Mouse (Mus musculus): Measurements from ENCODE around the gene Hsd17b11.
"Not testable (repeated sequence)": the region's sequence is repeated elsewhere in the genome, so short reads cannot be mapped to it uniquely, and the experiment has no call there.

The Hsd17b11 gene

GRCm38 (mm10) chr5:103980705-103981560 is 40.8 kb downstream of the Hsd17b11 start:
- no peak for DNase-seq (ENCODE audit: low spot score in 2 of 2)

DNA sequence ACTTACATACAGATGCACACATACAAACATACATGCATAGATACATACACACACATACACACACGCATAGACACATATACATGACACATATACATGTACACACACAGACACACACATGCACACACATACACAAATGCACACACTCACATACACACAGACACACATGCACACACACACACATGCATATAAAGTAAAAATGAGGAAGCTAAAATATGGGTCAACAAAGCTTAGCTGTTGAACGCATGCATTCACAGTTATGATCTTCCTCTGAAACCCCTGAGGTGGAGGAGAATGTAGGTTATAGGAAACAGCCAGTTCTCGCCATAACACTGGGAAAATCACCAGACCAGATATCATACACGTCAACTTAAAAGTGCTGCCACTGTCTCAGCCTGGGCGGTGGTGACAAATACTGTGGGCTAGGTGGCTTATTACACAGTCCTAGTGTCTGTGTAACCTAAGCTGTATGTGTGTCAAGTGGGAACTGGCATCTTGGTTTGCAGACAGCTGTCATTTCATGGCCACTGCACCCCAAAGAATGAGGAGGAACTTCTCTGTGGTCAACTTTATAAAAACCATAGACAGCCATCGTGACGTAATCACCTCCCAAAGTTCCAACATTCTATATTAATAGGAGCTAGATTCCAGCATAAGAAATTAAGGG is 43.7 kb downstream of the Hsd17b11 start:
- DNase-seq (ENCODE audit: low spot score in 2 of 2) = no peak

DNA sequence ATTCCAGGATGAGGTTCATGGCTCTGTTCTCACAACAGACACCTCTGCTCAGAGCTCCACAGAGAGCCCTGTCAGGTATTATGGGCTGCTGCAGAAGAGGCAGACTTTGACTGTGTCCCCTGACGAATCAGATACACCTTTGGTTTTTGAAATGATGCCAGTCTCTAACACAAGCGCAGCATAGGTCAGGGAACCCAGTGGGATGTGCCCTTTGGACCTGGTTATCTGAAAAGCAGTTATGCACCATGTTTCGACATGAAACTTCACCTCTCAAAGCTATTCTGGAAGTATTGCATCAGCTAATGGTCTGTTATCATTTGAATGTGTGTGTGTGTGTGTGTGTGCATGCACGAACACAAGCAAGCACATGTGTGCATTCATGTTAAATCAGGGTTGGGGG is 44.4 kb downstream of the Hsd17b11 start, which contains the start of gene Hsd17b13:
TSS of gene Hsd17b13 (minus strand) at position 114 of the 400 bp plus-strand sequence.
- DNase-seq (ENCODE audit: low spot score in 2 of 2) = no peak

DNA sequence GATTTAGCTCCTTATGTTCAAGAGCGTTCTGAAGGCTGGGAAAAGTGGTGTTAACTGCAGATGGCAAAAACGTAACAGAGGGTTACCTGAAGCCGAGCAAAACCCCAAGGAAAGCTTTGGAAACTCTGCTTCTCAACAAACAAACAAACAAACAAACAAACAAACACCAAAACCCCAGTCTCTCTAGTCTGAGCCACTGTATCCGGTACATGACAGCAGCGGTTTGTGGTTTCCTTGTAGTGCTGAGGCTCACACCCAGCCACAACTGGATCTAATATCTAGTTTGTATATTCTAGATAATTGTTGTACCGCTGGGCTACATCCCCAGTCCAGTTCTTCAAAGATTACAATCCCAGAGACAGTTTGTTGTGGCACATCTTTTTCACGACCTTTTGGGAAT is 46.0 kb downstream of the Hsd17b11 start:
- DNase-seq (ENCODE audit: low spot score in 2 of 2) = no peak

- peak in 1 of 2 experiments; percentile 22 for DNase-seq (ENCODE audit: low spot score in 2 of 2)
These were observed 48.9 kb downstream of the Hsd17b11 start for GRCm38 (mm10) chr5:103972801-103973200.

GRCm38 (mm10) chr5:103972379-103972778 is 49.3 kb downstream of the Hsd17b11 start:
- DNase-seq (ENCODE audit: low spot score in 2 of 2) = no peak

GRCm38 (mm10) chr5:103971051-103971450 is 50.7 kb downstream of the Hsd17b11 start:
- DNase-seq (ENCODE audit: low spot score in 2 of 2) = no peak

DNA sequence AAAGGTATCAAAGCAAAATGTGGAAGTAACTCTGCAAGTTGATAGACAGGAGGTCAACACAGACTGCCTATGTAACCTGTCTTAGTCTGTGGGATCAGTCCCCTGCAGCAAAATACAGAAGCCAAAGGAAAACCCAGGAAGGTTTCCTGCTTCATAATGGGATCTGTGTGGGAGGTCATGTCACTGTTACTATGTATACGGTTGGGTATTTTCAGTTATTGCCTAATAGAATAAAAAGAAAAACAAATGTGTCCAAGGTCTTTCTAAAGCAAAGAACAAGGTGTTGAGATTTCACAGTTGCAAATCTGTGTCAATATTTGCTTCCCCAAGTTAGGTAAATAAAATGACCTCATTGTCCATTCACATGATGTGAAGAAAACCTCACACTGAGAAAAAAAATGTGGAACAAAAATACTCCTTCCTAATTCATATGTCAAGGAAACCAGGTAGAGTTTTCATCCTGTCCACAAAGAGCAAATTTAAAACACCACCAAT is 58.7 kb downstream of the Hsd17b11 start:
- no peak for DNase-seq (ENCODE audit: low spot score in 2 of 2)

DNA sequence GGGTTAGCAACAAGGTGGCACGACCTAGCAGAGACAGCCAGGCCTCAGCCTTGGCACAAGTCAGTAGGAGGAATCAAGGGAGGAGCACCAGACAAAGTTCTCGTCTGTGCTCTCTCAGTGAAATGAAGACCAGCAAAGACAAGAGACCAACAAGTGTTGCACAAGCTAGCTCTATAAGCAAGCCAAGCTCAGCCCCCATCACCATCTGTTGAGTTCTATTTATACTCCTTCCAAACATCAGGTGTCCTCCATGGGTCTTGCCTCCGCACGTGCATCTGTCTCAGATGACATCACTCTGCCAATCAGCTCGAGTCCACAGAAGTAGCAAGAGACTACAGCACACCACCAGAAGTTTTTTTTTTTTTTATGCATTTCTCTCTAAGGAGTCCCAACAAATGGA is 67.1 kb downstream of the Hsd17b11 start:
- peak; percentile 11 to 65 for DNase-seq (ENCODE audit: low spot score in 2 of 2)

DNA sequence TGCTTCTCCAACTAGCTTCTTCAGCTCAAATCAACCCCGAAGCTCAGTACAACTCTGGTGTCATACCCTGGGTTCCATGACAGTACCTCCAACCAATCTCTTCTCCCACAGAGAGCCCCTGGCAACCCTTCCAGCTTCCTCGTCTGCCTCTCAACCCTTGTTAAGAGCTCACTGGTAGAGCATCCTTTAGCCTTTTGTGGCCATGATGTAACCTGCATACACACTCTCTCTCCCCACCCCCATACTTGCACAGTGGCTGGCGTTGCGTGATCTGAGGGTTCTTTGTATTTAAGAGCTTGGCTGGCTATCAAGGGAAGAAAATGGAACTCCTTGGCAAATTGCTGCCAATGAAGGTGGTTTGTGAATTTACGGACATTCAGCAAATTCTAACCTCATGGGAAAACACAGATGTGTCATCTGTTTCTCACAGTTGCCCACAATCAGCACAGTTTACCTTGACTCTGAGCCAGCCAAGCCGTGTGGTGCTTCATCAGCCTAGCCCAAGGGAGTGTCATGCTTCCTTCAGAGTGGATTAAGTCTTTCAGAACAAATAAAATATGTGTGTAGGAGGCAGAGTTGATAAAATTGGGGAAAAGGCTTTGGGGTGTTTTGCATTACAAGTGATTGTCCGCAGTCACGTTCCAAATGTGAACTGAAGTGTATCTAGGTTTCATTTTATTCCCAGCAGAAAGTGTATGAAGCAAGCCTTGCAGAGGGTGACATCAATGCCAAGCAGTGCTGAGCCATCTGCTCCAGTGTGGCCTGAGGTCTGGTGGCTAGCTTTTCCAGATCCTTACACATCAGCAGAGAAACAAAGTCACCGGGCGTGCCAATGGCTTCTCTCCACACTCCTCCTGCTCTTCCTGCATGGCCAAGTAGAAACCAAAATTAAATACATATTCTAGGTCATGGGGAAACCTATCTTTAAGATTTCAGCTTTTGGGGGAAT is 68.3 kb downstream of the Hsd17b11 start:
- peak in 1 of 2 experiments; percentile 38 for DNase-seq (ENCODE audit: low spot score in 2 of 2)

- not testable (repeated sequence) for DNase-seq (ENCODE audit: low spot score in 2 of 2)
These were observed 71.6 kb downstream of the Hsd17b11 start for GRCm38 (mm10) chr5:103950138-103950537.

GRCm38 (mm10) chr5:103943183-103943582 is 78.5 kb downstream of the Hsd17b11 start:
- DNase-seq (ENCODE audit: low spot score in 2 of 2) = no peak

DNA sequence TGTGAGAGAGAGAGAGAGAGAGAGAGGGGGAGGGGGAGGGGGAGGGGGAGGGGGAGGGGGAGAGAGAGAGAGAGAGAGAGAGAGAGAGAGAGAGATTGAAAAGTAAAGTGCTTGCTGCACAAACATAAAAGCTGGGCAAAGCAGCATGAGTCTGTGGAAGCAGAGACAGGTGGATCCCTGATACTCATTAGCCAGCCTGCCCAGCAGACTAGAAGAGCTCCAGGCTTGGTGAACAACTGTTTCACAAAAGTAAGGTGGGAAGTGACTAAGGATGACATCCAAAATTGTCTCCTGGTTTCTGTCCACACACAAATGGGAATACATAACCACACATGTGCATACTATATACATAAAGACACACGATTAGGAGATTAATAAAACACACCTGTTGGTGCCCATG is 81.9 kb downstream of the Hsd17b11 start:
- no peak for DNase-seq (ENCODE audit: low spot score in 2 of 2)

Measured in frontal cortex, postnatal 36 days (tissue).